Mouse (Mus musculus): Measurements from ENCODE around the gene Phrf1. TPM values are rescaled to one million over a fixed set of nuclear protein-coding genes. Genes with fewer than 3 reads are reported as not detected.

Gene Phrf1
- polyA plus RNA-seq, 1 experiment, result 22.5 TPM

GRCm38 (mm10) chr7:141210606-141211131 is 17.9 kb upstream of the Phrf1 start:
- TF ChIP-seq POLR2A (IDR thresholded peaks at IDR 0.05; ENCODE audit: borderline replicate concordance, extremely low read depth, low read depth, low read length) (no peak), CTCF (IDR thresholded peaks at IDR 0.05; ENCODE audit: insufficient read depth, low read length) (no peak)
- 86% methylated on average over 14 of the region's 14 CpGs for WGBS

GRCm38 (mm10) chr7:141213133-141213532 is 15.5 kb upstream of the Phrf1 start:
- WGBS, result 89% methylated on average over 3 of the region's 3 CpGs
- TF ChIP-seq CTCF (IDR thresholded peaks at IDR 0.05; ENCODE audit: insufficient read depth, low read length) (no peak), POLR2A (IDR thresholded peaks at IDR 0.05; ENCODE audit: borderline replicate concordance, extremely low read depth, low read depth, low read length) (no peak)

More at GRCm38 (mm10) chr7:141210606-141211131, 17.9 kb upstream of the Phrf1 start:
- H3K4me3 ChIP-seq (replicated peaks; ENCODE audit: extremely low read depth, low read depth, low read length), result no peak overlapping the region
- no peak for DNase-seq
- H3K4me1 ChIP-seq (ENCODE audit: control insufficient read depth, insufficient read depth, low read length), result no peaks in the 10 kb centered on the region

GRCm38 (mm10) chr7:141213605-141214235 is 14.9 kb upstream of the Phrf1 start, which contains the start of gene Lmntd2:
Gene Lmntd2, minus strand, starts transcription at chr7:141214080.
- Histone ChIP-seq H3K4me3 (replicated peaks; ENCODE audit: extremely low read depth, low read depth, low read length) (no peak within 1 kb of the TSS), H3K4me1 (ENCODE audit: control insufficient read depth, insufficient read depth, low read length) (0 out of 2 replicates have a peak, but pooled peaks cover 7% of the 10 kb centered on the region)
- TF ChIP-seq POLR2A (IDR thresholded peaks at IDR 0.05; ENCODE audit: borderline replicate concordance, extremely low read depth, low read depth, low read length), result no peak
- TF ChIP-seq CTCF (IDR thresholded peaks at IDR 0.05; ENCODE audit: insufficient read depth, low read length), result no peak
- no peak for DNase-seq
- 93% methylated on average over 11 of the region's 11 CpGs for WGBS

More at GRCm38 (mm10) chr7:141213133-141213532, 15.5 kb upstream of the Phrf1 start:
- H3K4me1 ChIP-seq (ENCODE audit: control insufficient read depth, insufficient read depth, low read length), result 0 out of 2 replicates have a peak, but pooled peaks cover 7% of the 10 kb centered on the region
- no peak for DNase-seq
- no peak overlapping the region for H3K4me3 ChIP-seq (replicated peaks; ENCODE audit: extremely low read depth, low read depth, low read length)

GRCm38 (mm10) chr7:141214310-141214709 is 14.3 kb upstream of the Phrf1 start:
- H3K4me1 ChIP-seq (ENCODE audit: control insufficient read depth, insufficient read depth, low read length), result 0 out of 2 replicates have a peak, but pooled peaks cover 7% of the 10 kb centered on the region
- no peak for TF ChIP-seq CTCF (IDR thresholded peaks at IDR 0.05; ENCODE audit: insufficient read depth, low read length)
- TF ChIP-seq POLR2A (IDR thresholded peaks at IDR 0.05; ENCODE audit: borderline replicate concordance, extremely low read depth, low read depth, low read length), result no peak
- no peak for DNase-seq
- no peak overlapping the region for H3K4me3 ChIP-seq (replicated peaks; ENCODE audit: extremely low read depth, low read depth, low read length)
- WGBS, result 73% methylated on average over 3 of the region's 3 CpGs

GRCm38 (mm10) chr7:141215101-141215879 is 13.3 kb upstream of the Phrf1 start, which contains the start of gene Rassf7:
Gene Rassf7, plus strand, starts transcription at chr7:141215860.
- TF ChIP-seq CTCF (IDR thresholded peaks at IDR 0.05; ENCODE audit: insufficient read depth, low read length) (no peak), POLR2A (IDR thresholded peaks at IDR 0.05; ENCODE audit: borderline replicate concordance, extremely low read depth, low read depth, low read length) (peak; percentile 26; the same call in 1 of the 2 replicates)
- peak; percentile 95 for DNase-seq
- 2% methylated on average over 41 of the region's 41 CpGs for WGBS
- 0 out of 2 replicates have a peak, but pooled peaks cover 7% of the 10 kb centered on the region for H3K4me1 ChIP-seq (ENCODE audit: control insufficient read depth, insufficient read depth, low read length)
- peak within 1 kb of the TSS; percentile 81 for H3K4me3 ChIP-seq (replicated peaks; ENCODE audit: extremely low read depth, low read depth, low read length)

GRCm38 (mm10) chr7:141215880-141216733 is 12.5 kb upstream of the Phrf1 start:
- WGBS, result 2% methylated on average over 42 of the region's 42 CpGs
- DNase-seq, result peak; percentile 87
- no peak for TF ChIP-seq CTCF (IDR thresholded peaks at IDR 0.05; ENCODE audit: insufficient read depth, low read length)
- peak; percentile 72; the same call in 1 of the 2 replicates for TF ChIP-seq POLR2A (IDR thresholded peaks at IDR 0.05; ENCODE audit: borderline replicate concordance, extremely low read depth, low read depth, low read length)
- Histone ChIP-seq H3K4me1 (ENCODE audit: control insufficient read depth, insufficient read depth, low read length) (0 out of 2 replicates have a peak, but pooled peaks cover 7% of the 10 kb centered on the region), H3K4me3 (replicated peaks; ENCODE audit: extremely low read depth, low read depth, low read length) (peak overlapping the region; percentile 81)

- 0 out of 2 replicates have a peak, but pooled peaks cover 7% of the 10 kb centered on the region for H3K4me1 ChIP-seq (ENCODE audit: control insufficient read depth, insufficient read depth, low read length)
- no peak for DNase-seq
- TF ChIP-seq POLR2A (IDR thresholded peaks at IDR 0.05; ENCODE audit: borderline replicate concordance, extremely low read depth, low read depth, low read length) (no peak), CTCF (IDR thresholded peaks at IDR 0.05; ENCODE audit: insufficient read depth, low read length) (no peak)
- H3K4me3 ChIP-seq (replicated peaks; ENCODE audit: extremely low read depth, low read depth, low read length), result peak overlapping the region; percentile 57
- WGBS, result 81% methylated on average over 11 of the region's 11 CpGs
Measured at GRCm38 (mm10) chr7:141216894-141217293, 11.7 kb upstream of the Phrf1 start.

GRCm38 (mm10) chr7:141217343-141218013 is 11.1 kb upstream of the Phrf1 start:
- no peak overlapping the region for H3K4me3 ChIP-seq (replicated peaks; ENCODE audit: extremely low read depth, low read depth, low read length)
- peaks cover 10% of the 10 kb centered on the region for H3K4me1 ChIP-seq (ENCODE audit: control insufficient read depth, insufficient read depth, low read length)
- DNase-seq, result no peak
- WGBS, result 84% methylated on average over 17 of the region's 17 CpGs
- no peak for TF ChIP-seq CTCF (IDR thresholded peaks at IDR 0.05; ENCODE audit: insufficient read depth, low read length)
- TF ChIP-seq POLR2A (IDR thresholded peaks at IDR 0.05; ENCODE audit: borderline replicate concordance, extremely low read depth, low read depth, low read length), result no peak
